26 mouse cellular contexts compared by ENCODE assay signal in genomic region chr3:83969081-83969480, GRCm38 (mm10).
"Had no signal": no experiment of that assay in that cellular context is flagged by ENCODE, and none has a peak within 500 bp of the region (broad histone marks: within the 10 kb centered on the region; RNA-seq: fewer than 3 reads in every experiment).

No protein-coding gene starts in this region.

- H3K27me3 ChIP-seq: limb, embryonic 12.5 days; limb, embryonic 15.5 days; midbrain, embryonic 12.5 days; neural tube, embryonic 13.5 days had no signal

- DNase-seq: kidney, adult 2 months; kidney, postnatal 25 days; layer of hippocampus, postnatal 36 days; left cerebral cortex, postnatal 4 days; liver, postnatal 0 days; lung, embryonic 14.5 days; right cerebral cortex, postnatal 14 days; spleen, adult 18-20 months; thymus, adult 2 months; thymus, postnatal 14 days; thymus, postnatal 4 days had no signal

- H3K36me3 ChIP-seq: midbrain, embryonic 12.5 days had no signal

- ATAC-seq: intestine, postnatal 0 days; liver, postnatal 0 days; lung, postnatal 0 days; midbrain, embryonic 16.5 days had no signal

- H3K27ac ChIP-seq: kidney, postnatal 0 days; layer of hippocampus, adult 2 months; left cerebral cortex, adult 2 months; limb, embryonic 15.5 days; liver, embryonic 14.5 days; macrophage; midbrain, embryonic 12.5 days; neural tube, embryonic 13.5 days; stomach, postnatal 0 days had no signal

- H3K9ac ChIP-seq: limb, embryonic 12.5 days; limb, embryonic 15.5 days; liver, embryonic 14.5 days; liver, postnatal 0 days; lung, embryonic 14.5 days; midbrain, embryonic 12.5 days; neural tube, embryonic 13.5 days had no signal

- H3K4me2 ChIP-seq: limb, embryonic 12.5 days; limb, embryonic 15.5 days; liver, embryonic 11.5 days; lung, embryonic 14.5 days; midbrain, embryonic 12.5 days; neural tube, embryonic 13.5 days had no signal

- H3K4me3 ChIP-seq: layer of hippocampus, adult 2 months; left cerebral cortex, adult 2 months; limb, embryonic 12.5 days; limb, embryonic 15.5 days; midbrain, embryonic 12.5 days; myocyte; neural tube, embryonic 13.5 days had no signal

- H3K9me3 ChIP-seq: limb, embryonic 12.5 days; limb, embryonic 15.5 days; midbrain, embryonic 12.5 days; neural tube, embryonic 13.5 days had no signal
